Mouse (Mus musculus) testis, adult 2 months (tissue): ENCODE results near the gene Ppfia3.

Experiments
- CTCF ChIP-seq: fragments of 200-500 bp; IDR thresholded peaks from 2 replicates; pipeline ENCODE4 v1.5.1; 2012; ENCODE audit warnings: low read depth, mild to moderate bottlenecking, inconsistent platforms, low read length, moderate library complexity; ENCODE audit not compliant: control insufficient read depth, insufficient read depth, insufficient replicate concordance
- POLR2A ChIP-seq: fragments of 200-500 bp; IDR thresholded peaks from 2 replicates; pipeline ENCODE4 v1.6.1; 2012; ENCODE audit warnings: low read depth, mild to moderate bottlenecking, inconsistent platforms, low read length, moderate library complexity; ENCODE audit not compliant: control insufficient read depth

DNA sequence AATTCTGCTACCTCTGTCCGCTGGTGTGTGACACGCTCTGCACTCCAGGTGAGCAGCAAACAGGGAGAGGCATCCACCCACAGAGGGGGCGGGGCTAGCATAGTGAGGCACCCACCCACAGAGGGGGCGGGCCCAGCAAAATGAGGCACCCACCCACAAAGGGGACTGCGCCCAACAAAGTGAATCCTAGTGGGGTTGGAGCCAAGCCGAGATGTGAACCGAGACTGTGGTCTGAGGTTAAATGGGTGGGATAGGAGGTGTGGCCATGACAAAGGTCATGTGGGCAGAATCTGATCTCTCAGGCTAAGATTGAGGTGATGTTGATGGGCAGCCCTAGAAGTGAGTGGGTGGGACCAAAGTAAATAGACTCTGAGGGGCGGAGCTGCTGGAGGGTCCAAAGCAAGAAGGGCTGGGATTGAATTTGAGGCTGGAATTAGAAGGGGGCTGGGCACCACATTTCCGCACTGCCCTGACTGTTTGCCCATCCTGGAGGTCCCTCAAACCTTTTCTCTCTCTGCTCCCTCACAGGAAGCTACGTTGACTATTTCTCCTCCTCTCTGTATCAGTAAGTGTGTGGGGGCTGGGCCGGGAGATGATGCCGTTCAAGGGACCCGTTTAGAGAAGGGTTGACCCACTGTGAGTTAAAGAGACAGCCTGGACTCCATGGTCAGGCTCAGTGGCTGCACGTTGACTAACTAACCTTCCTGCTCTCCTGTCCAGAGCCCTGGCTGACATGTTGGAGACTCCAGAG is 28.5 kb downstream of the Ppfia3 start:
- TF ChIP-seq CTCF = no peak
- no peak for TF ChIP-seq POLR2A
